In genomic region chr2:92317228-92317627, GRCm38 (mm10) we compare ENCODE assay signal across 21 mouse cellular contexts.
"Had no signal": no experiment of that assay in that cellular context is flagged by ENCODE, and none has a peak within 500 bp of the region (broad histone marks: within the 10 kb centered on the region; RNA-seq: fewer than 3 reads in every experiment).

No protein-coding gene starts in this region.

- H3K27ac ChIP-seq: liver, embryonic 15.5 days; midbrain, embryonic 10.5 days; midbrain, embryonic 12.5 days; neural tube, embryonic 13.5 days; neural tube, embryonic 15.5 days had no signal

- H3K36me3 ChIP-seq: liver, embryonic 15.5 days had no signal

- H3K4me2 ChIP-seq: liver, embryonic 15.5 days; lung, embryonic 14.5 days; midbrain, embryonic 12.5 days; neural tube, embryonic 13.5 days; neural tube, embryonic 15.5 days had no signal

- ATAC-seq: liver, postnatal 0 days; midbrain, embryonic 16.5 days had no signal

- H3K9ac ChIP-seq: liver, embryonic 15.5 days; liver, postnatal 0 days; lung, embryonic 14.5 days; midbrain, embryonic 12.5 days; neural tube, embryonic 13.5 days; neural tube, embryonic 15.5 days had no signal

- H3K4me3 ChIP-seq: liver, embryonic 15.5 days; midbrain, embryonic 10.5 days; midbrain, embryonic 12.5 days; myocyte; neural tube, embryonic 13.5 days; neural tube, embryonic 15.5 days had no signal

- DNase-seq: liver, postnatal 0 days; lung, embryonic 14.5 days; lung, postnatal 10 days; lung, postnatal 4 days; midbrain, embryonic 14.5 days; retina, postnatal 1 day; right cerebral cortex, adult 18-20 months; right cerebral cortex, postnatal 25 days; right cerebral cortex, postnatal 4 days; spleen, adult 18-20 months; thymus, adult 18-20 months; thymus, postnatal 14 days; thymus, postnatal 36 days had no signal

- H3K4me1 ChIP-seq: midbrain, embryonic 10.5 days; neural tube, embryonic 13.5 days; neural tube, embryonic 15.5 days had no signal

- H3K27me3 ChIP-seq: liver, embryonic 15.5 days; megakaryocyte, embryonic 14.5 days; midbrain, embryonic 12.5 days; neural tube, embryonic 13.5 days; neural tube, embryonic 15.5 days had no signal

- H3K9me3 ChIP-seq: liver, embryonic 15.5 days; megakaryocyte, embryonic 14.5 days; midbrain, embryonic 10.5 days; midbrain, embryonic 12.5 days; neural tube, embryonic 13.5 days; neural tube, embryonic 15.5 days had no signal
